Mouse (Mus musculus) left cerebral cortex, adult 18-20 months (tissue): ENCODE data around the gene Eif4e3. TPM values are rescaled to one million over a fixed set of nuclear protein-coding genes. Genes with fewer than 3 reads are reported as not detected.

Experiments used
- DNase-seq, 2 experiments: peaks; one replicate each; pipeline ENCODE4 v3.0.0; 2021 to 2022; ENCODE audit warnings: low spot score in 2 of 2, mixed read lengths in 1 of 2
- long read RNA-seq, 2 experiments: library from polyadenylated mRNA; stranded (forward); transcript quantifications; one replicate each; pipeline ENCODE4 v2.0.0; 2021
- total RNA-seq, 2 experiments: library from RNA; stranded (reverse); gene quantifications; 2 replicates each; pipeline ENCODE4 v1.2.3; 2021

Eif4e3 gene
- 10 to 100 TPM; 19.4 to 20.0 TPM for total RNA-seq
- long read RNA-seq, experiment 1, transcript Eif4e3-201 (7 exons, 2,515 nt), result major isoform, 7 of 18 reads
- long read RNA-seq, experiment 1, partial matches to known transcripts, result 4 of 18 reads
- long read RNA-seq, experiment 1, other reads (novel, unspliced or antisense), result 7 of 18 reads
- long read RNA-seq, experiment 2, partial matches to known transcripts, result 1 of 16 reads
- long read RNA-seq, experiment 2, other reads (novel, unspliced or antisense), result 14 of 16 reads

GRCm38 (mm10) chr6:99666318-99667171, at the start of gene Eif4e3, which contains the start of gene Gm20696:
Gene Eif4e3 (minus strand): TSS chr6:99666771.
Gene Gm20696 (minus strand): TSS chr6:99666797.
- DNase-seq, result peak in 1 of 2 experiments; percentile 25

GRCm38 (mm10) chr6:99715913-99716312, 49.3 kb upstream of the Eif4e3 start:
- DNase-seq, result no peak

- no peak for DNase-seq
Measured at GRCm38 (mm10) chr6:99715191-99715590, 48.6 kb upstream of the Eif4e3 start.

DNA sequence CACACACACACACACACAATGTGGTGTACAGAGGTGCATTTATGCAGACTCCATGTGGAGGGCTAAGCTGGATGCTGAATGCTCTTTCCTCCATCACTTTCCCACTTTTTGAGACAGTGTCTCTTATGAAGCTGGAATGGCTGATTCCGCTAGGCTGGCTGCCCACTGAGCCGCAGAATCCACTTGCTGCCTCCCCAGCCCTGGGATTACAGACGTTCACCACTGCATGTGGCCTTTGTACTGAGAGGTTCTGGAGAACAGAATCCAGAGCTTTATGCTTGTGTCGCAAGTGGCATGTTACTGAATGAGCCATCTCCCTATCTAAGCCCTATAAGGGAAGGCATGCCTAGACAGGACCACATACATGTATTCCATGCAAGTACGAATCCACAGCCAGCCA, 46.7 kb upstream of the Eif4e3 start:
- DNase-seq, result no peak

DNA sequence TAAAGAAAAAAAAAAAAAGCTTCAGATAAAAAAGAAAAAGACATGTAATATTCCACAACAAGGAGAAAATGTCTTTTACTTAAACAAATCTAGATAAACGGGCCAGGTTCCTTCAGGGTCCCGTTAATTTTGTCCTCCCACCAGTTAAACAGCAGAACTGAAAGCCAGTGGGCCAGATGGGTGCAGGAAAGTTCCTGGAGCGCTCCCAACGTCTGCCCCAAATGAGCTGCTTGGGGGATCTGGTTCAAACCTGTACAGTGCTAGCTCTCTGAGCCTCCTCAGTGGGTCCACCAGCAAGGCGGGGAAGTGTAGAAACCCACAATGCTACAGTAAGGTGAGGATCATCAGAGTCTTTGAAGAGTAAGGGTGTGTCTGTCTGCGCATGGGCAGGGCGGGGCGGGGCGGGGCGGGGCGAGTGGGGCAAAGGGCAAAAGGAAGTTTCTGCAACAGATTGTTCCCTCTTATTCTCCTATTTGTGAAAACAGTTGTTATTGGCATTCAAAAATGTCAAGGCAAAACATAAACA, 45.1 kb upstream of the Eif4e3 start:
- no peak for DNase-seq

GRCm38 (mm10) chr6:99700484-99700883, 33.9 kb upstream of the Eif4e3 start:
- no peak for DNase-seq

GRCm38 (mm10) chr6:99692916-99693841, 26.6 kb upstream of the Eif4e3 start:
- peak in 1 of 2 experiments; percentile 56 for DNase-seq

DNA sequence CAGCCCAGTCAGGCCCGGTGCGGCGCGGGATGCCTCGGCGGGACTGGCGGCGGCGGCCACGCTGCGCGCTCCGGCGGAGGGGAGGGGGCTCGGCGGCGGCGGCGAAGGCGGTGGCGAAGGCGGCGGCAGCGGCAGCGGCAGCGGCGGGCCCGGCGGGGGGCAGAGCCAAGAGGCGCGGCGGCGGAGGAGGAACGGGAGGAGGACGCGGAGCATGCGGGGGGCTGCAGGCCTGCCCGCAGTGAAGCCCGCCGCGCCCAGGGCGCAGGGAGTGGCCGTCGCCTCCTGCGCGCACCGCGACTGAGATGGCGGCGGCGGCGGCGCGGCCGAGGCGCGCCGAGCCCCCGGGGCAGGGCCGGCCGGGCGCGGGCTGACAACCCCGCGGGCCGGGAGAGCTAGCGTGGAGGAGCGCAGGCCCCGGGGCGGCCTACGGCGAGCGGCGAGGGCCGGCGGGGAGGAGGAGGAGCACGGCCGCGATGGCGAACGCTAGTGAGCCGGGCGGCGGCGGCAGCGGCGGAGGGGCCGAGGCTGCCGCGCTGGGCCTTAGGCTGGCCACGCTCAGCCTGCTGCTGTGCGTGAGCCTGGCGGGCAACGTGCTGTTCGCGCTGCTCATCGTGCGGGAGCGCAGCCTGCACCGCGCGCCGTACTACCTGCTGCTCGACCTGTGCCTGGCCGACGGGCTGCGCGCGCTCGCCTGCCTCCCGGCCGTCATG, 25.8 kb upstream of the Eif4e3 start, which contains the start of gene Gpr27:
TSS of gene Gpr27 (plus strand) at position 474 of the 710 bp plus-strand sequence.
- DNase-seq, result peak; percentile 30 to 59

DNA sequence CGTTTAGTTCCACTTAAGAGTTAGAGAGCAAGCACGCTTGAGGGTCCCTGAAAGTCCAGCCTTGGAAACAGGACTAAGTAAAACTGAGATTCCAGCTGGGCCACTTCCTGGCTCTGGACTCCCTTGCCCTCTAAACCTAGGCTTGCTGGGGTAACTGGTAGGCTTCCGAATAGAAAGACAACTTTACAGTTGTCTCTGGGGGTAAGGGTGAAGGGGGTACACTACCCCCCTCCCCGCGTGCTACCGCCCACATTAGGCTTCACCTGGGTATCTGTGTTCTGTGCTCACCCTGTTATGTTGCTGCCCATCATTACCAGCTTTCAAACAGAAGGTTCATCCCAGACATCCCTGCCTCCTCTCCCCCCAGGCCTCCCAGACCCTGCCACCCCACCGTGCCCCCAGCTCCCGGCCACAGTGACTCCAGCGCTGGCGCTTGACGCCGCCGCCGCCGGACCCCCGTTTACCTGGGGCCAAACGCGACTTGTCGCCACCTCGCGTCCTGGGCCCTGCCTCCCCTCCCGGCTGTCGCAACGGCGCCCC, 25.2 kb upstream of the Eif4e3 start:
- DNase-seq, result no peak

GRCm38 (mm10) chr6:99688513-99688912, 21.9 kb upstream of the Eif4e3 start:
- no peak for DNase-seq

DNA sequence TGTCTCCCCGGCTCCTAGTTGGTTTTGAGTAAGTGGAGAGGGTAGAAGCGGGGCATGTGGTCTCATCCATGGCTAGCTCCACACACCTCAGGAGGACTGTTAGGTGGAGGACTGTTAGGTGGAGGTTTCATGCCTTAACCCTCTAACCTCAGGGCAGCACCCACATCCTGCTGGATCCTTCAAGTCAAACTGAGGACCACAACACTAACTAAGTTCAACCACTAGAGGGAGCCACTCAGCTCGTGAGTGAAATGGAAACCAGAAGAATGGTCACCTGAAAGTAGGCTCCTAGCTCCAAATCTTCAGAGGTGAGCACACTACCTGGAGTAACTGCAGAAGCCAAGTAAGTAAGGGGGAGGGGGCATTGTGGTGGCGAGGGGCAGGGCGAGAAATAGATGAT, 18.3 kb upstream of the Eif4e3 start:
- no peak for DNase-seq

DNA sequence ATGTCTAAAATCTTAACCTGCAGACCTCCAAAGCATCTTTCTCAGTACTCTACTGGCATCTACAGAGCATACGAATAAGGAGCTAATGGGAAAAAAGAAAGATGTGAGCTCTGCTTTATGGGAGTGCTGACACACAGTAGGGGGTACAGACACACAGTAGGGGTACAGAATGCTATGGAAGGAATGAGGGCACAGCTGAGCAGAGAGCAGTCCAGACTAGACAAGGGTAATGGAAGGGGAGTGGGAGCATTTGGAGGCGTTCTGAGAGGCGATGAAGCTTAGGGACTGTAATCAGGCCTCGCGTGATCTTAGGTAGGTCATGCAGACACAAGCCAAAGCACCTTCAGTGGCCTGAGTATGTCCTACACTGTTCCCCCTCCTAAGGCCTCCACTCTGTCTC, 17.4 kb upstream of the Eif4e3 start:
- no peak for DNase-seq

- peak in 1 of 2 experiments; percentile 25 for DNase-seq
Measured at GRCm38 (mm10) chr6:99678108-99678507, 11.5 kb upstream of the Eif4e3 start.

- no peak for DNase-seq
Measured at GRCm38 (mm10) chr6:99677325-99677724, 10.8 kb upstream of the Eif4e3 start.

DNA sequence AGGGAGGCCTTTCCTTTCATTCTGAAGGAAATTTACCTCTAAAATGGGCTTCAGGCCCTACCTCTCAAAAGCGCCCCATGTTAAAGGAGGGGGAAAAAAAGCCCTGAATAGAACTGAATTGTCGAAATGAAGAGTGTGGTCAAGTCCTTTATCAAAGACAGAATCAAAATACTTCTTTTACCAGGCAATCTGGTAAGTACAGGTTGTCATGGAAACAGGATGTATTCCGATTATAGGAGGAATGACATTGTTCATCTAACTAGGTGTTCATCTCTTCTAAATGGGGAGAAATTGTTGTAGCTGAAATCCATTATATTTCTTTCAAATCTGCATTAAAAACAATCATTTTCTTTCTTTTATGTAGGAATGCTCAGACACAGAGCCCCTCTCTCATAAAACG, 7.9 kb upstream of the Eif4e3 start:
- no peak for DNase-seq

GRCm38 (mm10) chr6:99671768-99672167, 5.2 kb upstream of the Eif4e3 start:
- DNase-seq, result no peak

GRCm38 (mm10) chr6:99670481-99671119, 4.0 kb upstream of the Eif4e3 start:
- DNase-seq, result peak; percentile 60 to 61

DNA sequence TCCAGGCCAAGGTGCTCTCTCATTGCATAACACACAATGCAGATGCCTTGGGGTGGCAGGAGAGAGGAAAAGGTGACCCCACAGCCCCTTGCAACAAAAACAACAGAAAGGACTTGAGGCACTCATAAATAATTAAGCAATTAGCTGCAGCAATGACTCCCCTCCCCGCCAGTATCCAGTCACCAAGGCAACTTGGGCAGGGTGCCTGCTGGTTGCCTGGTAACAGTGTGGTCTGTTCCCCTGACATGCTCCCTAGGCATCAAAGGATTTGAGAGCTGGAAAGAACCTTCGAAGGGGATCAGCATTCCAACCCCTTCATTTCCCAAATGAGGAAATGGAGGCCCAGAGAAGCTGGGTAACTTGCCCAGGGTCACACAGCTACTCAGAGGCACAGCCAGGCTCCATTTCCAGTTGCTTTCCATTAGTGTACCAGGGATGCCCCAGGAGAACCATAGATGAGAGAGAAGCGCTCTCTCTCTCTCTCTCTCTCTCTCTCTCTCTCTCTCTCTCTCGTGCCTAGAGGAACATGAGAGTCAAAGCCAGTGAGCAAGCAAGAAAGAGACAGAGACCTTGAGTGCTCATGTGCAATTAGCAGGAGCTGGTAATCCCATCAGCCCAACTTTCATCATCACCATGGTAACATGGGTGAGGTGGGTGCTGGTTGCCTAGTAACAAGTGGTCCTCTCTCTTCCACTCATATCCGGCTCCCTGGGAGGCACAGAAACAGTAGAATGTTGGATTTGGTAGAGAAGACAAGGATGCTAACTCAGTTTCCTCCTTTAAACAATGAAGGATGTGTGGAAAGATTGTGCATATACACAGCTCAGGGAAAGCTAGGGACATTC, 3.1 kb upstream of the Eif4e3 start:
- DNase-seq, result peak; percentile 63 to 75

GRCm38 (mm10) chr6:99667290-99667689, 719 bp upstream of the Eif4e3 start:
- DNase-seq, result no peak
